Mouse (Mus musculus) small intestine, adult 2 months (tissue): ENCODE measurements at regions not wholly inside any gene's neighbourhood (a gene's known extent, or its start where the extent isn't known, plus 50 kb on each side); places are given as distances from the start of the nearest gene placed in this dataset.

Experiments used
- CTCF ChIP-seq: fragments of 200-500 bp; IDR thresholded peaks from 2 replicates; pipeline ENCODE4 v1.5.1; 2012; ENCODE audit warnings: low read depth, mild to moderate bottlenecking, control low read depth, inconsistent platforms, low read length, moderate library complexity, mixed read lengths; ENCODE audit not compliant: insufficient replicate concordance, insufficient read length; ENCODE audit errors: extremely low read depth
- POLR2A ChIP-seq: fragments of 200-500 bp; IDR thresholded peaks from 2 replicates; pipeline ENCODE4 v1.6.1; 2012; ENCODE audit warnings: low read depth, mild to moderate bottlenecking, control low read depth, inconsistent platforms, low read length, moderate library complexity

DNA sequence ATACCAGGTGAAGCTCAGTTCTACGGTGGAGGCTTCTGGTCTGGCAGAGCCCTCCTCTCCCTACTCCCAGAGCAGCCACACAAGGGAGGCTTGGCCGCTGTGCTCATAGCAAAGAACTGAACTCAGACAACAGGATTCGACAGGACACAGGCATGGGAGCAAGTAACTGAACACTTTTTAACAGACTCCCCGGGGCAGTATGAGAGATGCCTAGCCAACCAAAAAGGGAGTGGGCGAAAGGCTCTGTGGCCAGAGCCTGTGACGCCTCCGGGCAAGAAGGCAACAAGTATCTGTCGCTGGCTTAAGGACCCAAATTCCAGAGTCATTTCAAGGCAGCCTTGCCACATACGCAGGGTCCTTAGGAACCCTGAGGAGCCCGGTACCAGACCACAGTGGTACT is 188.8 kb upstream of the Klf14 start:
- TF ChIP-seq CTCF, result no peak
- no peak for TF ChIP-seq POLR2A
